Mouse (Mus musculus): Measurements from ENCODE around the gene Nup210l. TPM values are rescaled to one million over a fixed set of nuclear protein-coding genes. Genes with fewer than 3 reads are reported as not detected.

Gene Nup210l
- polyA plus RNA-seq, 1 experiment from 2014 or later: 0.26 TPM

GRCm38 (mm10) chr3:90085281-90085680 is 18.7 kb upstream of the Nup210l start:
- 87% methylated on average over 6 of the region's 6 CpGs for WGBS
- no peak overlapping the region for H3K4me3 ChIP-seq (ENCODE audit: low read length)
- ATAC-seq: no peak
- H3K27ac ChIP-seq (ENCODE audit: low read depth, low read length): no peak overlapping the region
- H3K4me2 ChIP-seq (ENCODE audit: low read length): no peak overlapping the region
- no peak overlapping the region for H3K9ac ChIP-seq (ENCODE audit: low read depth, low read length)
- H3K36me3 ChIP-seq (ENCODE audit: control insufficient read depth, insufficient read depth, low read length): peaks cover 27% of the 10 kb centered on the region
- peaks cover 35% of the 10 kb centered on the region for H3K4me1 ChIP-seq (ENCODE audit: control insufficient read depth, insufficient read depth, low read depth, low read length)
- H3K27me3 ChIP-seq (replicated peaks; ENCODE audit: control insufficient read depth, insufficient read depth, low read length): no peaks in the 10 kb centered on the region
- no peaks in the 10 kb centered on the region for H3K9me3 ChIP-seq (ENCODE audit: control insufficient read depth, low read length)

DNA sequence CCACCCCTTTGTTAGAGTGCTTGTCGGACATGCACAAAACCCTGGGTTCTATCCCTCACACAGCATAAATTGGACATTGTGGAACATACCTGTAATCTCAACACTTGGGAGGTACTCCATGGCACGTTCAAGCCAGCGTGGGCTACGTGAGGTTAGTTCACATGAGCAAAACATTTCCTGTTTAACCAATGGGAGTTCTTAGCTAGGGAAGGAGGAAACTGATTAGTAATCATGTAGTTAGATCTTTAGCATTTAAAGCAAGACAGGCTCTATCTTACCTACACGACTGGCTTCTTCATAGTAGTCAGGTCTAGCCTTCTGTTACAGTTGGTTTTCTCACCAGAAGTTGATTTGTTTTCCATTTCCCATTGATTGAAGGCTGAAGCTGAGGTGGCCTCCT is 17.9 kb upstream of the Nup210l start:
- H3K36me3 ChIP-seq (ENCODE audit: control insufficient read depth, insufficient read depth, low read length): peaks cover 35% of the 10 kb centered on the region

DNA sequence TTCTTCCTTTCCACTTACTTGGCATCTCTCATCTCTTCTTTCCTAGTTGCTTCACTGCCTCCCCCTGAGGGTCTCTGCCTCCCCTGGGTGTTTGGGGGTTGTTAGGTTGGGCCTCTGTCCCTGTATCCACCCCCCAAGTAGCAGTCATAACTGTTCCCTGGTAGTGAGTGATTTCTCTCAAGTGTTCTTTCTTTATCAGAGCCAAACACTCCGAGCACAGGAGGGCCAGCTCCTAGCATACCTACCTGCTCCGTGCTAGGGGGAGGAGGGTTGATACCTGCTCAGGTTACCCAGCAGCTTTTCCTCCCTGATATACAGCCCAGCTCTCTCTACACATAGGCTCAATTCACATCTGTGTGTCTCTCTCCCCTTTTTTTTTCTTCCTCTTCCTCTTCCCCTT is 15.3 kb upstream of the Nup210l start:
- peaks cover 50% of the 10 kb centered on the region for H3K36me3 ChIP-seq (ENCODE audit: control insufficient read depth, insufficient read depth, low read length)
- H3K4me3 ChIP-seq (ENCODE audit: low read length): no peak overlapping the region
- WGBS: 95% methylated on average over 2 of the region's 2 CpGs
- no peaks in the 10 kb centered on the region for H3K27me3 ChIP-seq (replicated peaks; ENCODE audit: control insufficient read depth, insufficient read depth, low read length)
- H3K27ac ChIP-seq (ENCODE audit: low read depth, low read length): no peak overlapping the region
- no peaks in the 10 kb centered on the region for H3K9me3 ChIP-seq (ENCODE audit: control insufficient read depth, low read length)
- H3K4me2 ChIP-seq (ENCODE audit: low read length): no peak overlapping the region
- peaks cover 8% of the 10 kb centered on the region for H3K4me1 ChIP-seq (ENCODE audit: control insufficient read depth, insufficient read depth, low read depth, low read length)
- ATAC-seq: no peak
- no peak overlapping the region for H3K9ac ChIP-seq (ENCODE audit: low read depth, low read length)

More for the DNA sequence above, 17.9 kb upstream of the Nup210l start:
- no peak overlapping the region for H3K4me3 ChIP-seq (ENCODE audit: low read length)
- no peak overlapping the region for H3K9ac ChIP-seq (ENCODE audit: low read depth, low read length)
- H3K4me2 ChIP-seq (ENCODE audit: low read length): no peak overlapping the region
- H3K4me1 ChIP-seq (ENCODE audit: control insufficient read depth, insufficient read depth, low read depth, low read length): peaks cover 32% of the 10 kb centered on the region
- H3K9me3 ChIP-seq (ENCODE audit: control insufficient read depth, low read length): no peaks in the 10 kb centered on the region
- no peak overlapping the region for H3K27ac ChIP-seq (ENCODE audit: low read depth, low read length)
- WGBS: 90% methylated on average over 5 of the region's 5 CpGs
- ATAC-seq: no peak
- H3K27me3 ChIP-seq (replicated peaks; ENCODE audit: control insufficient read depth, insufficient read depth, low read length): no peaks in the 10 kb centered on the region

DNA sequence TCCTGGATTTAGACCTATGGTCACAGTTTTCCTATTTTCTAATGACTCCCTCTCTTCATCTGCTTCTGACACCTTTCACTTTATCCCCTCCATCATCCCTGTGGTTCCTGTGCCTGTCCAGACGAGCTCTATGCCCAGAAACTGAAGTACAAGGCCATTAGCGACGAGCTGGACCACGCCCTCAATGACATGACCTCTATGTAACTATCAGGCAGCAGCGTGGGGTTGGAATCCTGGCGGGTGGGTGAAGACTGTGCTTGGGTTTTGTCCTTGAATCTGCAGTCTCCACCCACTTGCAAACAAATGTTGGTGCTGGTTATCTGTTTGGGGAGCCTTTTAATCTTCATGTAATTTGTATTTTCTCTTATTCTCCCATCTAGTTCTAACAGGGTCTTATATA is 13.0 kb upstream of the Nup210l start:
- peaks cover 54% of the 10 kb centered on the region for H3K36me3 ChIP-seq (ENCODE audit: control insufficient read depth, insufficient read depth, low read length)
- no peak for ATAC-seq

DNA sequence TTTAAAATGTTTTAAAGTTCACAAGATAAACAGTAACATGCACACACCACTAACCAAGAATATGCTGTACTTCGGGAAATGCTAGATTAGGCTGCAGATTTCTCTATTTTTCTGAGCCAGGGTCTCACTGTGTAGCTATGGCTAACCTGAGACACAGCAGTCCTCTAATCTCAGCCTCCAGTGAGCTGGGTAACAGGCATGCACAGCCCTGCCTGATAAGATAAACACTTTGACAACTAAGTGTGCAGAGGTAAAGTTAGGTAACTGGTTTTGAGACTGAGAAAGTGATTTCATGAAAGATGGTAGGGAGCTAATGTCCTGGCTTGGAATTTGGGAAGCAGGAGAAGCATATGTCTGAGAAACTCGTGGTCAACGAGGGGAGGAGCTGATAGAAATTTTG is 9.5 kb upstream of the Nup210l start:
- peaks cover 42% of the 10 kb centered on the region for H3K36me3 ChIP-seq (ENCODE audit: control insufficient read depth, insufficient read depth, low read length)
- H3K27ac ChIP-seq (ENCODE audit: low read depth, low read length): no peak overlapping the region

More for the DNA sequence above, 13.0 kb upstream of the Nup210l start:
- no peak overlapping the region for H3K9ac ChIP-seq (ENCODE audit: low read depth, low read length)
- no peaks in the 10 kb centered on the region for H3K9me3 ChIP-seq (ENCODE audit: control insufficient read depth, low read length)
- 92% methylated on average over 6 of the region's 6 CpGs for WGBS
- H3K4me2 ChIP-seq (ENCODE audit: low read length): no peak overlapping the region
- no peaks in the 10 kb centered on the region for H3K4me1 ChIP-seq (ENCODE audit: control insufficient read depth, insufficient read depth, low read depth, low read length)
- no peaks in the 10 kb centered on the region for H3K27me3 ChIP-seq (replicated peaks; ENCODE audit: control insufficient read depth, insufficient read depth, low read length)
- no peak overlapping the region for H3K27ac ChIP-seq (ENCODE audit: low read depth, low read length)
- no peak overlapping the region for H3K4me3 ChIP-seq (ENCODE audit: low read length)

DNA sequence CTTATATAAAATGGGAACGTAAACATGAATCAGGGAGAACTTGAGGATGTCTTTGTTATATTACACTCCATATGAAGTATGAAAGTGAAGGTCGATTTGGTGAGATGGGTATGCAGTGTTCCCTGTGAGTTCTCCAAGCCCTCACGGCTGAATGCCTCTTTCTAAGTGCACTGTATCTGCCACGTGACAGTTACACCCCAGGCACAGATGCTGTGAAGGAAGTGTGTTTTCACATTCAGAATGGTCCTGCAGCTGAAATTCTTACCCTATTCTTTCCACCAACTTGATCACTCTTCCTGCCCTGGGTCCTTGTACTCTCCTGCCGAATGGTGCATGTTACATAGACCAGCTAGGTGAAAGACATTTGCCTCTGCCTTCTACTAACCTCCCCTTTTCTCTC is 6.0 kb upstream of the Nup210l start:
- Histone ChIP-seq H3K4me1 (ENCODE audit: control insufficient read depth, insufficient read depth, low read depth, low read length) (no peaks in the 10 kb centered on the region), H3K4me3 (ENCODE audit: low read length) (no peak overlapping the region), H3K9me3 (ENCODE audit: control insufficient read depth, low read length) (no peaks in the 10 kb centered on the region), H3K27ac (ENCODE audit: low read depth, low read length) (no peak overlapping the region), H3K4me2 (ENCODE audit: low read length) (no peak overlapping the region), H3K27me3 (replicated peaks; ENCODE audit: control insufficient read depth, insufficient read depth, low read length) (no peaks in the 10 kb centered on the region), H3K36me3 (ENCODE audit: control insufficient read depth, insufficient read depth, low read length) (peaks cover 16% of the 10 kb centered on the region), H3K9ac (ENCODE audit: low read depth, low read length) (no peak overlapping the region)
- ATAC-seq: no peak
- 75% methylated on average over 5 of the region's 5 CpGs for WGBS

More for the DNA sequence above, 9.5 kb upstream of the Nup210l start:
- no peak for ATAC-seq
- no peak overlapping the region for H3K9ac ChIP-seq (ENCODE audit: low read depth, low read length)
- H3K4me2 ChIP-seq (ENCODE audit: low read length): no peak overlapping the region
- H3K4me3 ChIP-seq (ENCODE audit: low read length): no peak overlapping the region
- 95% methylated on average over 3 of the region's 3 CpGs for WGBS
- H3K4me1 ChIP-seq (ENCODE audit: control insufficient read depth, insufficient read depth, low read depth, low read length): no peaks in the 10 kb centered on the region
- no peaks in the 10 kb centered on the region for H3K9me3 ChIP-seq (ENCODE audit: control insufficient read depth, low read length)
- H3K27me3 ChIP-seq (replicated peaks; ENCODE audit: control insufficient read depth, insufficient read depth, low read length): no peaks in the 10 kb centered on the region

- Histone ChIP-seq H3K4me3 (ENCODE audit: low read length) (no peak overlapping the region), H3K9ac (ENCODE audit: low read depth, low read length) (no peak overlapping the region), H3K27ac (ENCODE audit: low read depth, low read length) (no peak overlapping the region), H3K9me3 (ENCODE audit: control insufficient read depth, low read length) (no peaks in the 10 kb centered on the region), H3K4me2 (ENCODE audit: low read length) (no peak overlapping the region), H3K27me3 (replicated peaks; ENCODE audit: control insufficient read depth, insufficient read depth, low read length) (no peaks in the 10 kb centered on the region), H3K4me1 (ENCODE audit: control insufficient read depth, insufficient read depth, low read depth, low read length) (no peaks in the 10 kb centered on the region), H3K36me3 (ENCODE audit: control insufficient read depth, insufficient read depth, low read length) (peaks cover 9% of the 10 kb centered on the region; the same call in 1 of the 2 replicates)
- WGBS: 88% methylated on average over 3 of the region's 3 CpGs
- ATAC-seq: no peak
These were observed 2.9 kb upstream of the Nup210l start for GRCm38 (mm10) chr3:90101010-90101409.

GRCm38 (mm10) chr3:90101673-90102072 is 2.3 kb upstream of the Nup210l start:
- no peaks in the 10 kb centered on the region for H3K4me1 ChIP-seq (ENCODE audit: control insufficient read depth, insufficient read depth, low read depth, low read length)
- no peaks in the 10 kb centered on the region for H3K9me3 ChIP-seq (ENCODE audit: control insufficient read depth, low read length)
- H3K27ac ChIP-seq (ENCODE audit: low read depth, low read length): no peak overlapping the region
- H3K9ac ChIP-seq (ENCODE audit: low read depth, low read length): no peak overlapping the region
- no peaks in the 10 kb centered on the region for H3K27me3 ChIP-seq (replicated peaks; ENCODE audit: control insufficient read depth, insufficient read depth, low read length)
- no peak for ATAC-seq
- H3K36me3 ChIP-seq (ENCODE audit: control insufficient read depth, insufficient read depth, low read length): peaks cover 9% of the 10 kb centered on the region; the same call in 1 of the 2 replicates
- WGBS: 95% methylated on average over 2 of the region's 2 CpGs
- no peak overlapping the region for H3K4me2 ChIP-seq (ENCODE audit: low read length)
- H3K4me3 ChIP-seq (ENCODE audit: low read length): no peak overlapping the region

- no peak for ATAC-seq
- H3K27me3 ChIP-seq (replicated peaks; ENCODE audit: control insufficient read depth, insufficient read depth, low read length): no peaks in the 10 kb centered on the region
- no peaks in the 10 kb centered on the region for H3K9me3 ChIP-seq (ENCODE audit: control insufficient read depth, low read length)
- peaks cover 9% of the 10 kb centered on the region; the same call in 1 of the 2 replicates for H3K36me3 ChIP-seq (ENCODE audit: control insufficient read depth, insufficient read depth, low read length)
- no peak overlapping the region for H3K27ac ChIP-seq (ENCODE audit: low read depth, low read length)
- H3K4me3 ChIP-seq (ENCODE audit: low read length): no peak overlapping the region
- no peaks in the 10 kb centered on the region for H3K4me1 ChIP-seq (ENCODE audit: control insufficient read depth, insufficient read depth, low read depth, low read length)
- WGBS: 76% methylated on average over 2 of the region's 2 CpGs
- no peak overlapping the region for H3K9ac ChIP-seq (ENCODE audit: low read depth, low read length)
- no peak overlapping the region for H3K4me2 ChIP-seq (ENCODE audit: low read length)
These were observed 1.7 kb upstream of the Nup210l start for GRCm38 (mm10) chr3:90102239-90102638.

- Histone ChIP-seq H3K27me3 (replicated peaks; ENCODE audit: control insufficient read depth, insufficient read depth, low read length) (no peaks in the 10 kb centered on the region), H3K4me3 (ENCODE audit: low read length) (no peak overlapping the region), H3K4me1 (ENCODE audit: control insufficient read depth, insufficient read depth, low read depth, low read length) (no peaks in the 10 kb centered on the region), H3K36me3 (ENCODE audit: control insufficient read depth, insufficient read depth, low read length) (peaks cover 9% of the 10 kb centered on the region; the same call in 1 of the 2 replicates), H3K9ac (ENCODE audit: low read depth, low read length) (no peak overlapping the region), H3K4me2 (ENCODE audit: low read length) (no peak overlapping the region), H3K9me3 (ENCODE audit: control insufficient read depth, low read length) (no peaks in the 10 kb centered on the region), H3K27ac (ENCODE audit: low read depth, low read length) (no peak overlapping the region)
- no peak for ATAC-seq
- WGBS: 92% methylated on average over 2 of the region's 2 CpGs
These were observed 756 bp upstream of the Nup210l start for GRCm38 (mm10) chr3:90103176-90103575.
